Mouse (Mus musculus): ENCODE measurements around the gene Sdk2.

DNA sequence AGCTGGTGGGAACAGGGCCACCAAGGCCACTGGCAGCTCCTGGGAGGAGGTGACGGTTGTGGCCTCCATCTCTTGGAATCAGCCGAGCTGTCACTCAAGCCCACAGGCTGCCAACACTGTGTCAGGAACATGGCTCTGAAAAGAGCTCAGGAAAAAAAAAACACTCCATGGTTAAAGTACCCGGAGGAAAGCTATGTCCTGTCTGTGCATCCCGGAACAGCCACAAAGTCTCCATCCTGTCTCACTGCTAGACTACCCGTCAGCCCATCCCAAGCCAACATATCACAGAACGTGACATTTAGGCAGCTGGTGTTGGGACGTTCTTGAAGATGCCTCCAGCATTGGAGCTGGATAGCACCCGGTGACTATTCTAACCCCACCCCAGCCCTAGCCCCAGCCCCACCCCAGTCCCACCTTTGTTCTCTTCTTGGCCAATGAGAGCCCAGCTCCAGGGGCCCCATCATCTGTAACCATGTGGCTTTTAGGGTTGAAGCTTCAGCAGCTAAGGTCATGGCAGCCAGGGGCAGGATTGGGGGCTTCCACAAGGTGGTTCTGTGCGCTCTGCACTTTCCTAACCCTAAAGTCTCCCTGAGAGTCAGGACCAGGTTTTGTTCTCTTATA is 263.4 kb downstream of the Sdk2 start:
- TF ChIP-seq POLR2A (IDR thresholded peaks at IDR 0.05; ENCODE audit: extremely low read depth, insufficient read depth, low read length) (no peak), CTCF (IDR thresholded peaks at IDR 0.05; ENCODE audit: extremely low read depth, insufficient read depth, low read length) (no peak)

All from cortical plate, adult 2 months (tissue).